Mouse (Mus musculus) gastrocnemius, postnatal 36 days (tissue): ENCODE measurements around the gene Tmco3. TPM values are rescaled to one million over a fixed set of nuclear protein-coding genes. Genes with fewer than 3 reads are reported as not detected.

Experiments
- DNase-seq, 2 experiments: peaks; one replicate each; pipeline ENCODE4 v3.0.0; 2022
- intact Hi-C: fragments of 180-260 bp; cut with DNase I; formaldehyde crosslinking; loops from one replicate; pipeline ENCODE4 v1.15.1; 2025
- total RNA-seq, 2 experiments: library from RNA; stranded (reverse); gene quantifications; 2 replicates each; pipeline ENCODE4 v1.2.3; 2021

The Tmco3 gene
- total RNA-seq, 2 experiments from 2014 or later: 12.0 to 12.7 TPM

DNA sequence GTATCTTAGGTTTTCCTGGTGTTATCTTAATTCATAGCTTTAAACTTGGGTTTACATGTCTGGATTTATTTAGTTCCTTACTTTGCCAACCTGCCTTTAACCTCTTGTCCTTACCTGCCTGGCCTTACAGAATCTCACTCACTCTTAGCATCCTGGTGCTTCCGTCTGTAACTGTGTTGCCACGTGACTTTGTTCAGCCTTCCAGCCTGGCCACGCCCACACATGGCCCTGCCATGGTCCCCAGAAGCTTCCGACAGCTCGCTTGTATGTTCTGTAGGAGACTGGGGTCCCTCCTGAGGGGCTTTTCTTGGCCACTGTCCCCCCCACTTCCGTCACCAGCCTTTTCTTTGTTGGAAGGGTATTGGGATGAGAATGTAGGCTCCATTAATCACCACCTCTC is 68.2 kb downstream of the Tmco3 start:
- intact Hi-C loops: no loop called here
- no peak for DNase-seq

GRCm38 (mm10) chr8:13356681-13357080 is 68.7 kb downstream of the Tmco3 start:
- intact Hi-C loops: no loop called here
- peak; percentile 21 to 49 for DNase-seq

DNA sequence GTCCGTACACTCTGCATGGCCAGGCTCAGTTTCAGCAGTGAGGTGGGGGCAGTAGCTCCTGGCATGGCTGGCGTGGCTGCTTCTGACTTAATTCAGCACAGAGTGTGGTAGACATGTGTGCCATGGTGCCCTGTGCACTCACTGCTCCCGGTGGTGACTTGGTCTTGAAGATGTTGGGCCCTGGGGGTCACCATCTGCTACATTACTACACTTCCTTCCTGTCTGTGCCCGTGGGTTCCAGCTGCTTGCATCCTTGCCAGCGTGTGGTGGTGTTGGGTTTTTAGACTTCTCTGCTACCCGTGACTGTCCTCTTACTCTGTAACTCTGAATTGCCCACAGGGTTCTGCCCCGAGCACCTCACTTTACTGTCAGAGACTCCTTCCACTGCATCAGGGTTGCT is 72.2 kb downstream of the Tmco3 start:
- intact Hi-C loops: no loop called here
- no peak for DNase-seq

GRCm38 (mm10) chr8:13361865-13362264 is 73.9 kb downstream of the Tmco3 start:
- DNase-seq: no peak

More at GRCm38 (mm10) chr8:13361865-13362264, 73.9 kb downstream of the Tmco3 start:
- intact Hi-C loops: no loop called here

Other genes starting within 250 kb of the Tmco3 start
- gene Proz, start 227.3 kb upstream of the Tmco3 start, total RNA-seq: not detected
- 1 to 10 TPM; 7.5 to 8.1 TPM for gene Pcid2, start 182.7 kb upstream of the Tmco3 start, total RNA-seq
- 10 to 100 TPM; 65.9 to 66.7 TPM for gene Cul4a, start 182.6 kb upstream of the Tmco3 start, total RNA-seq
- gene Lamp1, start 129.0 kb upstream of the Tmco3 start, total RNA-seq: 100 to 1,000 TPM; 299 to 317 TPM
- 10 to 100 TPM; 10.8 to 13.1 TPM for gene Grtp1, start 87.6 kb upstream of the Tmco3 start, total RNA-seq
- gene Adprhl1, start 34.0 kb upstream of the Tmco3 start, total RNA-seq: 10 to 100 TPM; 47.4 to 71.2 TPM
- 10 to 100 TPM; 72.0 to 72.2 TPM for gene Dcun1d2, start 59 bp upstream of the Tmco3 start, total RNA-seq
- gene Tfdp1, start 50.6 kb downstream of the Tmco3 start, total RNA-seq: 10 to 100 TPM; 47.3 to 55.3 TPM
- gene Atp4b, start 108.6 kb downstream of the Tmco3 start, total RNA-seq: not detected
- gene Grk1, start 116.9 kb downstream of the Tmco3 start, total RNA-seq: under 1 TPM in 1 of 2 experiments, not detected in 1; 0.03 TPM
- gene Tmem255b, start 147.0 kb downstream of the Tmco3 start, total RNA-seq: 1 to 10 TPM; 2.7 to 2.8 TPM
- gene Gas6, start 206.3 kb downstream of the Tmco3 start, total RNA-seq: 10 to 100 TPM; 55.1 to 58.8 TPM